Comparison of ENCODE assay signal across 9 mouse cellular contexts in the genomic region with DNA sequence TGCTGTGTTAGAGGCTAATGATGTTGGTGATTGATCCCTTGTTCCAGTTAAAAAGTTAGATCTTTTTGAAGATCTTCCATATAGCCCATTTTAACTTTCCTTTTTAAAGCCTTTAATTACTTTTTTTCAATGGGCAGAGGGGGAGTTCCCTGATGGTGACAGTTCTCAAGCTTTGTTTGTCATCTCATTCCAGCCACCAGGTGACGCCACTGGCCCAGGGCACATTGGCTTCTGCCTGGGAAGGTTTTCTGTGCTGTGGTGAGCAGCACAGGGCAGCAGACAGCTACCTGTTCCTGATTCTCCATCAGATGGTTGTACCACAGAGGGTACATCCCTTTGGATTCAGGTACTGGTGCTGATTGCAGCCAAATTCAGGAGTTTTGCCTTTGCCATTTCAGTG. TPM values are rescaled to one million over a fixed set of nuclear protein-coding genes. Genes with fewer than 3 reads are reported as not detected.
DNase-seq lines count a peak whose midpoint lies in the region; ATAC-seq and TF ChIP-seq lines count a peak whose summit lies in the region.
"Had no signal": no experiment of that assay in that cellular context is flagged by ENCODE, and none has a peak within 500 bp of the region (broad histone marks: within the 10 kb centered on the region; RNA-seq: fewer than 3 reads in every experiment).

No protein-coding gene starts in this region.

- no peak overlapping the region for H3K4me3 ChIP-seq in kidney, adult 2 months (ENCODE audit: insufficient read depth, low read depth, low read length)
- H3K4me3 ChIP-seq in kidney, embryonic 15.5 days (replicated peaks): no peak overlapping the region
- no peak overlapping the region for H3K4me3 ChIP-seq in olfactory bulb, adult 2 months (ENCODE audit: insufficient read depth, low read depth, low read length)
- H3K4me3 ChIP-seq: myocyte had no signal

- 28% methylated on average over 1 of the region's 1 CpGs for WGBS in kidney, adult 2 months
- 26% methylated on average over 1 of the region's 1 CpGs for WGBS in kidney, embryonic 15.5 days
- 33% methylated on average over 1 of the region's 1 CpGs for whole genome bisulfite sequencing in olfactory bulb, adult 2 months

- H3K27me3 ChIP-seq in kidney, adult 2 months (replicated peaks; ENCODE audit: control insufficient read depth, insufficient read depth, low read length): no peaks in the 10 kb centered on the region
- no peaks in the 10 kb centered on the region for H3K27me3 ChIP-seq in kidney, embryonic 15.5 days

- no peak for TF ChIP-seq POLR2A in kidney, adult 2 months (IDR thresholded peaks at IDR 0.05; ENCODE audit: low read depth, low read length)
- TF ChIP-seq POLR2A in olfactory bulb, adult 2 months (IDR thresholded peaks at IDR 0.05; ENCODE audit: insufficient read depth, low read depth, low read length): no peak

- H3K27ac ChIP-seq in kidney, adult 2 months (ENCODE audit: insufficient read depth, low read depth, low read length): no peak overlapping the region
- H3K27ac ChIP-seq in kidney, embryonic 15.5 days: no peak overlapping the region
- H3K27ac ChIP-seq in olfactory bulb, adult 2 months (ENCODE audit: insufficient read depth, low read depth, low read length): no peak overlapping the region

- H3K4me2 ChIP-seq in kidney, embryonic 15.5 days: no peak overlapping the region

- H3K4me1 ChIP-seq in kidney, adult 2 months (ENCODE audit: control insufficient read depth, insufficient read depth, low read length): peaks cover 4% of the 10 kb centered on the region; the same call in 1 of the 2 replicates
- H3K4me1 ChIP-seq in kidney, embryonic 15.5 days: peaks cover 15% of the 10 kb centered on the region
- H3K4me1 ChIP-seq in olfactory bulb, adult 2 months (ENCODE audit: control insufficient read depth, insufficient read depth, low read length): peaks cover 7% of the 10 kb centered on the region; the same call in 1 of the 2 replicates

- no peaks in the 10 kb centered on the region for H3K36me3 ChIP-seq in kidney, adult 2 months (ENCODE audit: control insufficient read depth, insufficient read depth, low read length)
- peaks cover 41% of the 10 kb centered on the region for H3K36me3 ChIP-seq in kidney, embryonic 15.5 days

- no peak overlapping the region for H3K9ac ChIP-seq in kidney, embryonic 15.5 days

- intact Hi-C loops in heart, postnatal 10 days (cut with DNase I): loop anchor here (1.0 to 5.0 kb wide), 3 partner anchors 52 to 143 kb away; a partner anchor contains a TSS
- intact Hi-C loops in left cerebral cortex, postnatal 25 days (cut with DNase I): loop anchor here (1.0 to 5.0 kb wide), 3 partner anchors 52 to 143 kb away; a partner anchor contains a TSS

- peak; percentile 81 for TF ChIP-seq CTCF in kidney, adult 2 months (conservative IDR thresholded peaks at IDR 0.05; ENCODE audit: insufficient read depth, insufficient read length, low read depth, low read length)
- TF ChIP-seq CTCF in olfactory bulb, adult 2 months (IDR thresholded peaks at IDR 0.05; ENCODE audit: insufficient read depth, low read depth, low read length): peak; percentile 48; the same call in 1 of the 2 replicates

- DNase-seq in kidney, adult 2 months: peak; percentile 75
- DNase-seq in NIH3T3 (ENCODE audit: low read depth): peak; percentile 70
- DNase-seq in cerebellum, postnatal 4 days (ENCODE audit: low spot score in 2 of 2): peak; percentile 31 to 63
- peak; percentile 75 to 84 for DNase-seq in heart, postnatal 10 days
- peak; percentile 47 to 56 for DNase-seq in left cerebral cortex, postnatal 25 days (ENCODE audit: low spot score in 2 of 2)
- DNase-seq in thymus, postnatal 4 days: peak; percentile 79

- ATAC-seq in kidney, embryonic 15.5 days (replicated peaks; ENCODE audit: low FRiP score): no peak

- H3K9me3 ChIP-seq in kidney, embryonic 15.5 days (replicated peaks): no peaks in the 10 kb centered on the region

RNA-seq across cellular contexts. Expression of a gene that starts 3.2 kb away (rescaled TPM):
- polyA plus RNA-seq in kidney, adult 2 months (2012; rRNA removed): 7.4 and 9.3 TPM in 2 replicates
- polyA plus RNA-seq in kidney, embryonic 15.5 days (2015; fragmentation: Nextera tagmentation; extraction: Ambion mirVana): 36.9 and 39.4 TPM in 2 replicates
- 10 to 100 TPM; 11.7 to 15.3 TPM for total RNA-seq in heart, postnatal 10 days (2021)
- 10 to 100 TPM; 12.7 to 13.2 TPM for total RNA-seq in left cerebral cortex, postnatal 25 days (2021)
- not detected in 2 replicates for polyA plus RNA-seq in olfactory bulb, adult 2 months (2012; ENCODE audit: insufficient read depth, insufficient read length, low replicate concordance, missing spikeins)
